Mouse (Mus musculus): ENCODE data around the gene Dnah7a.
"Not testable (repeated sequence)": the region's sequence is repeated elsewhere in the genome, so short reads cannot be mapped to it uniquely, and the experiment has no call there.

DNA sequence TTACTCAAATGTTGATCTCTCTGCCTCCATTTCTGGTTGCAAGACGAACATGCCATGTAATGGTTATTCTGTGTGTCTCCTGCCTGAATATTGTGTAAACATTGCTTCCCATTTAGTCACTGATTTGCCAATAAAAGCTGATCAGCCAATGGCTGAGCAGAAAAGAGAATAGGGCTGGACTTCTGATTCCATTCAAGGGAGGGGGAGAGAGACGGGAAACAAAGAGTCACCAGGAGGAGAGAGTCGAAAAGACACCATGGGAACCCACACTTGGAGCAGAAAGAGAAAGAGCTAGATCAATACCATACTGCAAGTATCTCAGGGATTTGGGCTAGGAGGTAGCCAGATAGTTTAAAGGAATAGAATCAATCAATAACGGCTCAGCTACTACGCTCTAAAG is 3.0 kb upstream of the Dnah7a start:
- TF ChIP-seq GATA1 (IDR thresholded peaks at IDR 0.05; ENCODE audit: borderline replicate concordance, low read length); FLI1 (IDR thresholded peaks at IDR 0.05; ENCODE audit: low read length): not testable (repeated sequence)

Measured in megakaryocyte, embryonic 14.5 days (primary cell).